Mouse (Mus musculus): ENCODE data around the gene Cfap126. TPM values are rescaled to one million over a fixed set of nuclear protein-coding genes. Genes with fewer than 3 reads are reported as not detected.
A peak's percentile ranks its signal among the peaks of the same experiment; 100 is the strongest.
"Not testable (repeated sequence)": the region's sequence is repeated elsewhere in the genome, so short reads cannot be mapped to it uniquely, and the experiment has no call there.

Gene Cfap126
- polyA plus RNA-seq, 1 experiment from 2014 or later: 1.7 TPM

DNA sequence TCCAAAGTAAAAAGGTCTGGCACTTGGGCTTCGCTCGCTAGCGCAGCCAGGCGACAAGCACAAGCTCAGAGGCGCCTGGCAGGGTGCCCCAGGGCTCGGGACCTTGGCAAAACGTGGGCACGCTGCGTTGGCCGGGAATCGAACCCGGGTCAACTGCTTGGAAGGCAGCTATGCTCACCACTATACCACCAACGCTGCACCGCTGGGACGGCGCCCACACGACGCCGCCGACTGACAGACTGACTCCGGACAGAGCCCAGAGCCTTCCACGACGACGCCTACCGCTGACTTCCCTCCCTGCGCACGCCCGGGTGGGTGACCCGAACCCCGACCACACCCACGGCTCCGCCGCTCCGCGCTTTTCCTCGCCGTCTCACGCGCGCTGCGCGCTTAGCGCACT is 33.9 kb upstream of the Cfap126 start:
- not testable (repeated sequence) for H3K27me3 ChIP-seq (ENCODE audit: control insufficient read depth, insufficient read depth, low read length); H3K4me2 ChIP-seq (ENCODE audit: low read depth, low read length); H3K9ac ChIP-seq (replicated peaks; ENCODE audit: low read length); H3K4me3 ChIP-seq (ENCODE audit: low read depth, low read length); H3K9me3 ChIP-seq (replicated peaks; ENCODE audit: control insufficient read depth, low read length); H3K4me1 ChIP-seq (ENCODE audit: control insufficient read depth, insufficient read depth, low read length); DNase-seq (ENCODE audit: low spot score); H3K27ac ChIP-seq (replicated peaks; ENCODE audit: low read depth, low read length); H3K36me3 ChIP-seq (replicated peaks; ENCODE audit: control insufficient read depth, insufficient read depth, low read depth, low read length)
- ATAC-seq (replicated peaks; ENCODE audit: insufficient number of reproducible peaks, low FRiP score, low TSS enrichment, low read depth): peak; percentile 12
- WGBS: no CpG with 5 or more reads among the region's 43 CpGs

DNA sequence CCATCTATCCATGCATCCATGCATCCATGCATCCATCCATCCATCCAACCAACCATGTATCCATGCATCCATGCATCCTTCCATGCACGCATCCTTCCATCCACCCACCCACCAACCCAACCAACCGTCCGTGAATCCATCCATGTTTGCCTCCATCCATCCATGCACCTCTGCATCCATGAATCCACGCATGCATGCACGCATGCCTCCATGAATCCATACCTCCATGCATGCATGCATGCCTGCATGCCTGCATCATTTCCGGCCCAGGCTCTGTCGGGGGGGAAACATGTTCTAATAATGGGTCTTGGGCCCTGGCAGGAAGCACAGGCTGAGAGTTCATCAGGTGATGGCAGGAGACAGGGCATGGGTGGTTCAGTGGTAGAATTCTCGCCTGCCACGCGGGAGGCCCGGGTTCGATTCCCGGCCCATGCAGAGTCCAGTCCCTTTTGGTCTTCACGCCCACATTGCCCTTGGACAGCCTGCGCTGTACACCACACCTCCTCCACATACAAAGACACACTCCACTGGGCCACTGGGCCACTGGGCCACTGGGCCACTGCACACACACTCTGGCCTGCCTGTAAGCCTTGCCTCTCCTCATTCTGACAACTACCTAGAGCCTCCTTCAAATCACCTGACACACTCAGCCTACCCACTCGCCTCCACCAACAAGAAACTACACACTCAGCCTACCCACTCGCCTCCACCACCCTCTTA is 32.0 kb upstream of the Cfap126 start:
- peaks cover 19% of the 10 kb centered on the region for H3K27me3 ChIP-seq (ENCODE audit: control insufficient read depth, insufficient read depth, low read length)
- ATAC-seq (replicated peaks; ENCODE audit: insufficient number of reproducible peaks, low FRiP score, low TSS enrichment, low read depth): peak; percentile 41
- not testable (repeated sequence) for H3K27ac ChIP-seq (replicated peaks; ENCODE audit: low read depth, low read length); H3K9ac ChIP-seq (replicated peaks; ENCODE audit: low read length); H3K36me3 ChIP-seq (replicated peaks; ENCODE audit: control insufficient read depth, insufficient read depth, low read depth, low read length); H3K4me2 ChIP-seq (ENCODE audit: low read depth, low read length); H3K4me1 ChIP-seq (ENCODE audit: control insufficient read depth, insufficient read depth, low read length); H3K4me3 ChIP-seq (ENCODE audit: low read depth, low read length); DNase-seq (ENCODE audit: low spot score); H3K9me3 ChIP-seq (replicated peaks; ENCODE audit: control insufficient read depth, low read length)
- WGBS: 33% methylated on average over 9 of the region's 17 CpGs

- H3K9ac ChIP-seq (replicated peaks; ENCODE audit: low read length): peak overlapping the region; percentile 25
- peak overlapping the region; percentile 41 for H3K4me3 ChIP-seq (ENCODE audit: low read depth, low read length)
- H3K9me3 ChIP-seq (replicated peaks; ENCODE audit: control insufficient read depth, low read length): no peaks in the 10 kb centered on the region
- ATAC-seq (replicated peaks; ENCODE audit: insufficient number of reproducible peaks, low FRiP score, low TSS enrichment, low read depth) (no peak), DNase-seq (ENCODE audit: low spot score) (no peak)
- peak overlapping the region; percentile 78 for H3K4me2 ChIP-seq (ENCODE audit: low read depth, low read length)
- WGBS: under 1% methylated on average over 26 of the region's 26 CpGs
- H3K4me1 ChIP-seq (ENCODE audit: control insufficient read depth, insufficient read depth, low read length): no peaks in the 10 kb centered on the region
- peaks cover 14% of the 10 kb centered on the region for H3K27me3 ChIP-seq (ENCODE audit: control insufficient read depth, insufficient read depth, low read length)
- no peak overlapping the region for H3K27ac ChIP-seq (replicated peaks; ENCODE audit: low read depth, low read length)
- H3K36me3 ChIP-seq (replicated peaks; ENCODE audit: control insufficient read depth, insufficient read depth, low read depth, low read length): no peaks in the 10 kb centered on the region
Measured at GRCm38 (mm10) chr1:171085718-171086117, 28.0 kb upstream of the Cfap126 start.

GRCm38 (mm10) chr1:171088237-171088869 is 25.4 kb upstream of the Cfap126 start:
- H3K4me1 ChIP-seq (ENCODE audit: control insufficient read depth, insufficient read depth, low read length); H3K9me3 ChIP-seq (replicated peaks; ENCODE audit: control insufficient read depth, low read length); ATAC-seq (replicated peaks; ENCODE audit: insufficient number of reproducible peaks, low FRiP score, low TSS enrichment, low read depth); H3K36me3 ChIP-seq (replicated peaks; ENCODE audit: control insufficient read depth, insufficient read depth, low read depth, low read length); H3K9ac ChIP-seq (replicated peaks; ENCODE audit: low read length); H3K4me3 ChIP-seq (ENCODE audit: low read depth, low read length); H3K27ac ChIP-seq (replicated peaks; ENCODE audit: low read depth, low read length); H3K4me2 ChIP-seq (ENCODE audit: low read depth, low read length): not testable (repeated sequence)
- DNase-seq (ENCODE audit: low spot score): peak; percentile 57
- peaks cover 11% of the 10 kb centered on the region for H3K27me3 ChIP-seq (ENCODE audit: control insufficient read depth, insufficient read depth, low read length)
- 3% methylated on average over 10 of the region's 10 CpGs for WGBS

DNA sequence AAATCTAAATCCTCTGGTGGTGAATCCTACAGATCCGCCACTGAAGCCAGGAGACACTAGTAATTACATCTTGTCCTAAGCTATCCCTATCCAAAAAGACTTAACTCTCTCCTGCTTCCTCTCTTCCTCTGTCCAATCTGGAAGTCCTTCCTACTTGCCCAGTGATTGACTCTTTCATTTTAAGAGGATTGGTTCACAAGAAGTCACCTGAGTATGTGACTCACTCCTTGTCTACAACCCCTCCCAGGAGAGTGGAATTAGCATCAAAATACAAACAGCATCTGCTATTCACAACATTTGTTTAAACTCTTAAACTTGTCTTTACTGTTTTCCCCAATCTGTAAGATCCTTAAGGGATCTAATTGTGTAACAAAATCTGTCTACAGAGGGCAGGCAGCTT is 23.8 kb upstream of the Cfap126 start:
- Histone ChIP-seq H3K36me3 (replicated peaks; ENCODE audit: control insufficient read depth, insufficient read depth, low read depth, low read length) (no peaks in the 10 kb centered on the region), H3K4me2 (ENCODE audit: low read depth, low read length) (no peak overlapping the region), H3K27ac (replicated peaks; ENCODE audit: low read depth, low read length) (no peak overlapping the region), H3K4me3 (ENCODE audit: low read depth, low read length) (no peak overlapping the region), H3K27me3 (ENCODE audit: control insufficient read depth, insufficient read depth, low read length) (peaks cover 11% of the 10 kb centered on the region), H3K9me3 (replicated peaks; ENCODE audit: control insufficient read depth, low read length) (no peaks in the 10 kb centered on the region), H3K9ac (replicated peaks; ENCODE audit: low read length) (no peak overlapping the region), H3K4me1 (ENCODE audit: control insufficient read depth, insufficient read depth, low read length) (no peaks in the 10 kb centered on the region)
- ATAC-seq (replicated peaks; ENCODE audit: insufficient number of reproducible peaks, low FRiP score, low TSS enrichment, low read depth) (no peak), DNase-seq (ENCODE audit: low spot score) (no peak)
- WGBS: 88% methylated on average over 1 of the region's 1 CpGs

- DNase-seq (ENCODE audit: low spot score) (no peak), ATAC-seq (replicated peaks; ENCODE audit: insufficient number of reproducible peaks, low FRiP score, low TSS enrichment, low read depth) (no peak)
- Histone ChIP-seq H3K36me3 (replicated peaks; ENCODE audit: control insufficient read depth, insufficient read depth, low read depth, low read length) (no peaks in the 10 kb centered on the region), H3K27me3 (ENCODE audit: control insufficient read depth, insufficient read depth, low read length) (peaks cover 9% of the 10 kb centered on the region), H3K4me2 (ENCODE audit: low read depth, low read length) (no peak overlapping the region), H3K4me3 (ENCODE audit: low read depth, low read length) (no peak overlapping the region), H3K27ac (replicated peaks; ENCODE audit: low read depth, low read length) (no peak overlapping the region), H3K9me3 (replicated peaks; ENCODE audit: control insufficient read depth, low read length) (no peaks in the 10 kb centered on the region), H3K4me1 (ENCODE audit: control insufficient read depth, insufficient read depth, low read length) (no peaks in the 10 kb centered on the region), H3K9ac (replicated peaks; ENCODE audit: low read length) (no peak overlapping the region)
- 71% methylated on average over 2 of the region's 2 CpGs for WGBS
Measured at GRCm38 (mm10) chr1:171090761-171091160, 23.0 kb upstream of the Cfap126 start.

DNA sequence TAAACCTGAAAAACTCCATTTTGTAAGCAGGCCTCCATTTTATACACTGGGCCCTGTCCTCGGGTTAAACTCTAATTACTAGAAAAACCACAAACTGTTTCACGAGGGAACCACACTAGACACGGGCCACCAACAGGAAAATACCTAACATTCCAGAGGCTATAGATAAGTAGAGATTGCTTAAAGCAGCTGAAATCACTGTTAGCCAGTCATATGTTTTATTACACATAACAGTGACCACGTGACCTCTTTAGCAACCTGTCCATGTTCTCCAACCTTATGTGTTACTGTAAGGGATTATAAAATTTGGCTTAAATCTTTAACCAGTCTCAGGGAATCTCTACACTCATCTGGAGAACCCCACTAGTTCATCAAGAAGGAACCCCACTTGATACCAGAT is 19.3 kb upstream of the Cfap126 start:
- 75% methylated on average over 4 of the region's 4 CpGs for WGBS
- no peaks in the 10 kb centered on the region for H3K27me3 ChIP-seq (ENCODE audit: control insufficient read depth, insufficient read depth, low read length)
- H3K36me3 ChIP-seq (replicated peaks; ENCODE audit: control insufficient read depth, insufficient read depth, low read depth, low read length): no peaks in the 10 kb centered on the region
- H3K4me2 ChIP-seq (ENCODE audit: low read depth, low read length): no peak overlapping the region
- no peak overlapping the region for H3K27ac ChIP-seq (replicated peaks; ENCODE audit: low read depth, low read length)
- no peak overlapping the region for H3K4me3 ChIP-seq (ENCODE audit: low read depth, low read length)
- no peak overlapping the region for H3K9ac ChIP-seq (replicated peaks; ENCODE audit: low read length)
- no peaks in the 10 kb centered on the region for H3K4me1 ChIP-seq (ENCODE audit: control insufficient read depth, insufficient read depth, low read length)
- H3K9me3 ChIP-seq (replicated peaks; ENCODE audit: control insufficient read depth, low read length): no peaks in the 10 kb centered on the region
- no peak for ATAC-seq (replicated peaks; ENCODE audit: insufficient number of reproducible peaks, low FRiP score, low TSS enrichment, low read depth)
- DNase-seq (ENCODE audit: low spot score): no peak

- H3K4me1 ChIP-seq (ENCODE audit: control insufficient read depth, insufficient read depth, low read length): no peaks in the 10 kb centered on the region
- no peak overlapping the region for H3K27ac ChIP-seq (replicated peaks; ENCODE audit: low read depth, low read length)
- ATAC-seq (replicated peaks; ENCODE audit: insufficient number of reproducible peaks, low FRiP score, low TSS enrichment, low read depth) (no peak), DNase-seq (ENCODE audit: low spot score) (peak; percentile 47)
- H3K36me3 ChIP-seq (replicated peaks; ENCODE audit: control insufficient read depth, insufficient read depth, low read depth, low read length): no peaks in the 10 kb centered on the region
- no peak overlapping the region for H3K4me2 ChIP-seq (ENCODE audit: low read depth, low read length)
- H3K27me3 ChIP-seq (ENCODE audit: control insufficient read depth, insufficient read depth, low read length): no peaks in the 10 kb centered on the region
- no peaks in the 10 kb centered on the region for H3K9me3 ChIP-seq (replicated peaks; ENCODE audit: control insufficient read depth, low read length)
- H3K9ac ChIP-seq (replicated peaks; ENCODE audit: low read length): no peak overlapping the region
- no peak overlapping the region for H3K4me3 ChIP-seq (ENCODE audit: low read depth, low read length)
- WGBS: 20% methylated on average over 10 of the region's 10 CpGs
Measured at GRCm38 (mm10) chr1:171096110-171096964, 17.4 kb upstream of the Cfap126 start.

All from embryonic facial prominence, embryonic 11.5 days (tissue).